9 mouse cellular contexts compared by ENCODE assay signal in the genomic region with DNA sequence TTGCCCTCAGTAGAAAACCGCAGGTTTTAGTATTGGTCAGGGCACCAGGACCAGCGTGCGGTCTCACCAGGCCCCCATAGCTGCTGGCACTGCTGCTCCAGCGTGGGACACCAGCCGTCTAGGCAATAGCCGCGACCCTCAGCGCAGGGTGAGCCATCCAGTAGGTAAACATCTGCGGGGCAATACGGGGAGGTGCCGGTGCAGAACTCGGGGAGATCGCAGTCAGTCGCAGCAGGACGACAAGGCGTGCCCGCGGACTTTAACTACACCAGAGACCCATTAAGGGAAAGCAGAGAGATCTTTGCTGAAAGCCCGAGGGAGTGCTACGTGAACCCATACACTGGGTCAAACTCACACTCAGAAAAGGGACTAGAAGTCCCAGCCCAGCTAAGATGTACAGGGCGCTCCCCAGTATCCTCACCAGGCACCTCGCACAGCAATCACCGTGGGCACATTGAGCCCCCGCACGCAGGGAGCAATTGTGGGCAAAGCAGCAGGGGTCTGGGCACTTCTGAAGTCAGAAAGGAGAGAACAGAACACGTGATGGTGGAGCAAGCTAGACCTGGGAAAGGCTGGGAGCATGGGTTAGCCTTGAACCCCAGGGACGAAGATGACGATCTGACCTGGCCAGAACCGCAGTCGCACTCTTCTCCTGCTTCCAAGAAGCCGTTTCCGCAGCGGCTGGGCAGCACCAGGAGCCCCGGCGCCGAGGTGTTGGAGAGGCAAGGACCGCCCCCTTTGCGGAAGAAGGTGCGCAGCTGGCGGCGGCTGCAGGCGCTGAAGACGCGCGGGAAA. TPM values are rescaled to one million over a fixed set of nuclear protein-coding genes. Genes with fewer than 3 reads are reported as not detected.
A peak's percentile ranks its signal among the peaks of the same experiment; 100 is the strongest.
DNase-seq lines count a peak whose midpoint lies in the region; ATAC-seq and TF ChIP-seq lines count a peak whose summit lies in the region.
"Had no signal": no experiment of that assay in that cellular context is flagged by ENCODE, and none has a peak within 500 bp of the region (broad histone marks: within the 10 kb centered on the region; RNA-seq: fewer than 3 reads in every experiment).

No protein-coding gene starts in this region.

- H3K4me1 ChIP-seq in spleen, adult 2 months (ENCODE audit: control insufficient read depth, insufficient read depth, insufficient read length) = no peaks in the 10 kb centered on the region
- H3K4me1 ChIP-seq in forebrain, embryonic 15.5 days = peaks cover 15% of the 10 kb centered on the region
- H3K4me1 ChIP-seq in liver, embryonic 14.5 days (replicated peaks; ENCODE audit: control insufficient read depth in 2 of 2, insufficient read depth in 2 of 2, low read length in 1 of 2) = peaks cover 0 to 3% of the 10 kb centered on the region in 2 experiments; a peak in 2 of 4 replicates

- no peak for ATAC-seq in forebrain, embryonic 15.5 days (replicated peaks)
- no peak for ATAC-seq in liver, embryonic 14.5 days (ENCODE audit: insufficient read depth)

- H3K9me3 ChIP-seq in forebrain, embryonic 15.5 days = no peaks in the 10 kb centered on the region
- no peaks in the 10 kb centered on the region for H3K9me3 ChIP-seq in liver, embryonic 14.5 days (ENCODE audit: control insufficient read depth, low read length)

- no peak overlapping the region for H3K27ac ChIP-seq in spleen, adult 2 months (ENCODE audit: insufficient read depth, low read length)
- H3K27ac ChIP-seq in forebrain, embryonic 15.5 days (replicated peaks) = no peak overlapping the region
- H3K27ac ChIP-seq in liver, embryonic 14.5 days = no peak overlapping the region

- no peak for TF ChIP-seq CTCF in spleen, adult 2 months (IDR thresholded peaks at IDR 0.05; ENCODE audit: extremely low read depth, insufficient read depth, insufficient read length, insufficient replicate concordance)
- no peak for TF ChIP-seq CTCF in liver, embryonic 14.5 days (IDR thresholded peaks at IDR 0.05; ENCODE audit: low read depth)

- no peak overlapping the region for H3K9ac ChIP-seq in forebrain, embryonic 15.5 days (replicated peaks)
- H3K9ac ChIP-seq in liver, embryonic 14.5 days (replicated peaks) = no peak overlapping the region

- WGBS in spleen, adult 2 months = 6% methylated on average over 45 of the region's 45 CpGs
- WGBS in forebrain, embryonic 15.5 days = 1% methylated on average over 45 of the region's 45 CpGs
- WGBS in liver, embryonic 14.5 days (ENCODE audit: insufficient replicate concordance) = 2% methylated on average over 45 of the region's 45 CpGs

- no peak for DNase-seq in spleen, adult 2 months (ENCODE audit: low read depth in 1 of 2, low spot score in 2 of 2)
- no peak for DNase-seq in spleen, adult 18-20 months
- DNase-seq in liver, embryonic 14.5 days (ENCODE audit: low read depth in 3 of 3, low spot score in 3 of 3) = no peak
- DNase-seq in thymus, postnatal 4 days = peak; percentile 68
- DNase-seq in cerebellum, adult 11-12 months = no peak
- no peak for DNase-seq in adrenal gland, adult 2 months
- no peak for DNase-seq in kidney, postnatal 25 days

- H3K4me3 ChIP-seq in spleen, adult 2 months (ENCODE audit: extremely low read depth, insufficient read depth, insufficient read length) = peak overlapping the region; percentile 6; the same call in 1 of the 2 replicates
- peak overlapping the region; percentile 30 for H3K4me3 ChIP-seq in forebrain, embryonic 15.5 days
- peak overlapping the region in 1 of 2 experiments; percentile 10; a peak in 2 of 4 replicates for H3K4me3 ChIP-seq in liver, embryonic 14.5 days (ENCODE audit: insufficient read depth in 1 of 2, low read depth in 2 of 2, low read length in 2 of 2)
- H3K4me3 ChIP-seq: myocyte had no signal

- H3K36me3 ChIP-seq in spleen, adult 2 months (ENCODE audit: control insufficient read depth, insufficient read depth, low read length) = no peaks in the 10 kb centered on the region
- H3K36me3 ChIP-seq in forebrain, embryonic 15.5 days = no peaks in the 10 kb centered on the region
- H3K36me3 ChIP-seq in liver, embryonic 14.5 days (replicated peaks; ENCODE audit: control insufficient read depth, insufficient read depth, low read depth) = no peaks in the 10 kb centered on the region

- TF ChIP-seq POLR2A in spleen, adult 2 months (IDR thresholded peaks at IDR 0.05; ENCODE audit: low read depth, low read length) = no peak

- peaks cover 8% of the 10 kb centered on the region; the same call in 1 of the 2 replicates for H3K27me3 ChIP-seq in spleen, adult 2 months (ENCODE audit: control insufficient read depth, insufficient read depth, low read length)
- peaks cover 44% of the 10 kb centered on the region for H3K27me3 ChIP-seq in forebrain, embryonic 15.5 days
- peaks cover 55% of the 10 kb centered on the region for H3K27me3 ChIP-seq in liver, embryonic 14.5 days (ENCODE audit: control insufficient read depth, insufficient read depth, low read length)

- H3K4me2 ChIP-seq in forebrain, embryonic 15.5 days (replicated peaks) = peak overlapping the region; percentile 48
- H3K4me2 ChIP-seq in liver, embryonic 14.5 days (ENCODE audit: low read depth) = peak overlapping the region; percentile 8; the same call in 1 of the 2 replicates

- no peak for TF ChIP-seq EP300 in liver, embryonic 14.5 days (IDR thresholded peaks at IDR 0.05; ENCODE audit: low read depth)

RNA-seq across cellular contexts. Expression of a gene that starts 9.6 kb away (rescaled TPM):
- 17.5 and 18.9 TPM in 2 replicates for polyA plus RNA-seq in spleen, adult 2 months (2012; rRNA removed)
- polyA plus RNA-seq in forebrain, embryonic 15.5 days (2015; fragmentation: Nextera tagmentation; extraction: Ambion mirVana) = 0.60 and 0.70 TPM in 2 replicates
- polyA plus RNA-seq in liver, embryonic 14.5 days (2012; rRNA removed) = 0.31 and 0.67 TPM in 2 replicates
- 0.17 and 0.43 TPM in 2 replicates for polyA plus RNA-seq in liver, embryonic 14.5 days (2014; fragmentation: Nextera tagmentation; extraction: Ambion mirVana)
- total RNA-seq in adrenal gland, adult 2 months (2021) = 1 to 10 TPM; 1.6 to 3.4 TPM
- 11.5 and 15.5 TPM in 2 replicates for polyA plus RNA-seq in adrenal gland, adult 2 months (2012; rRNA removed)

RNA-seq across cellular contexts. Expression of a gene that starts 11.2 kb away (rescaled TPM):
- 3.2 and 4.3 TPM in 2 replicates for polyA plus RNA-seq in spleen, adult 2 months (2012; rRNA removed)
- 30.0 and 30.9 TPM in 2 replicates for polyA plus RNA-seq in forebrain, embryonic 15.5 days (2015; fragmentation: Nextera tagmentation; extraction: Ambion mirVana)
- 0.16 and 0.40 TPM in 2 replicates for polyA plus RNA-seq in liver, embryonic 14.5 days (2012; rRNA removed)
- 0.10 and 0.15 TPM in 2 replicates for polyA plus RNA-seq in liver, embryonic 14.5 days (2014; fragmentation: Nextera tagmentation; extraction: Ambion mirVana)
- 1 to 10 TPM; 5.9 to 6.1 TPM for total RNA-seq in adrenal gland, adult 2 months (2021)
- polyA plus RNA-seq in adrenal gland, adult 2 months (2012; rRNA removed) = 30.4 and 56.7 TPM in 2 replicates

RNA-seq across cellular contexts. Expression of a gene that starts 32.5 kb away (rescaled TPM):
- 36.1 and 42.3 TPM in 2 replicates for polyA plus RNA-seq in spleen, adult 2 months (2012; rRNA removed)
- polyA plus RNA-seq in forebrain, embryonic 15.5 days (2015; fragmentation: Nextera tagmentation; extraction: Ambion mirVana) = 0.19 and 0.24 TPM in 2 replicates
- polyA plus RNA-seq in liver, embryonic 14.5 days (2012; rRNA removed) = 0.93 and 1.0 TPM in 2 replicates
- polyA plus RNA-seq in liver, embryonic 14.5 days (2014; fragmentation: Nextera tagmentation; extraction: Ambion mirVana) = 0.70 and 0.78 TPM in 2 replicates
- 1 to 10 TPM; 4.1 to 6.6 TPM for total RNA-seq in adrenal gland, adult 2 months (2021)
- polyA plus RNA-seq in adrenal gland, adult 2 months (2012; rRNA removed) = 17.9 and 19.8 TPM in 2 replicates
- polyA plus RNA-seq: myocyte had no signal
